Mouse (Mus musculus): ENCODE results near the gene Rassf5. TPM values are rescaled to one million over a fixed set of nuclear protein-coding genes. Genes with fewer than 3 reads are reported as not detected.

The Rassf5 gene
- total RNA-seq (2023): 170 and 177 TPM in 2 replicates

DNA sequence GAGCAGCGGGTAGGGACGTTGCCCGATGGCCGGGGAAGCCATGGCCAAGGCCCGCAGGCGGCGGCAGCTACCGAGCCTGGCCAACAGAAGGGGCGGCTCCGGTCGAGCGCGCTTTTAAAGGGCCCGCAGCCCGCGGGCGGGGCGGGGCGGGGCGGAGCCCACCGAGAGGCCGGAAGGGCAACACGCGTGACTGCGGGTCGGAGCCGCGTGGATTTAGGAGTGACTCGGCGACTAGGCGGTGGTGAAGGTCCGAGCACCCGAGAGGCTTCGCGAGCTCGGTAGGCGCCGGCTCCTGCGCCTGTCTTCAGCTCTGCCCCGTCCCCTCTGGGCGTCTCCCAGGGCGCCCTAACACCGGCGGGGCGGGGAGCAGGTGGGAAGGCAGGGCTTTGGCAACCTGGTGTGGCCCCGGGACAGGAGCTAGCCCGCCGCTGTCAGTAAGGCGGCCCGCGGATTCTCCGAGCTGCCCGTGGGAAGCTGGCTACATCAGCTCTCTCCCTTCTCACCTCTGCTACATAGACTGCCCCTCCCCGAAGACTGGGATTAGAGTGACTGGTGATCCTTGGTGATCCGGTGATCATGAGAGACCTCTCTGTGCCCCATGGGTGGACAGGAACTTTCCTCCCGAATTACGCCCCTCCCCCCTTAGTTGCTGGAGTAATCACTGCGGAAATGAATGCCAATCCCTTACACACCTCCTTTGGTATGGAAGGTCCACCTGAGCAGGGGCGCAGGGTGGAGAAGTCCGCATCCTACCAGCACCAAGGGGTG lies at the start of gene Rassf5:
TSS of gene Rassf5 (minus strand) at position 170 of the 768 bp plus-strand sequence.

DNA sequence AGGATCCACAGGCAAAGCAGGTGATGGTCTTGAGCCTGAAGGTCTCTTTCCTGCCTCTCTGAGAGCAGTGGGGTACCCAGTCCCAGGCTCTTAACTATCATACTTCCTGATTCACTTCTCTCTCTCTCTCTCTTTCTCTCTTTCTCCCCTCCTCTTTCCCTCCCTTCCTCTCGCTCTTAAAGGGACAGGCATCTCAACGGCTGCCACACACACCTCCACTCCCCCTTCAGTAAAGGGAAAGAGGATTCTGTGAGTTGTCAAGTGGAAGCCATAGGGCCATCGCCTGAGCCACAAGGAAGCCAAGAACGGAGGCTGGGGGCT lies 34.4 kb upstream of the Rassf5 start, which contains the start of gene Ikbke:
TSS of gene Ikbke (minus strand) at position 151 of the 321 bp plus-strand sequence.

DNA sequence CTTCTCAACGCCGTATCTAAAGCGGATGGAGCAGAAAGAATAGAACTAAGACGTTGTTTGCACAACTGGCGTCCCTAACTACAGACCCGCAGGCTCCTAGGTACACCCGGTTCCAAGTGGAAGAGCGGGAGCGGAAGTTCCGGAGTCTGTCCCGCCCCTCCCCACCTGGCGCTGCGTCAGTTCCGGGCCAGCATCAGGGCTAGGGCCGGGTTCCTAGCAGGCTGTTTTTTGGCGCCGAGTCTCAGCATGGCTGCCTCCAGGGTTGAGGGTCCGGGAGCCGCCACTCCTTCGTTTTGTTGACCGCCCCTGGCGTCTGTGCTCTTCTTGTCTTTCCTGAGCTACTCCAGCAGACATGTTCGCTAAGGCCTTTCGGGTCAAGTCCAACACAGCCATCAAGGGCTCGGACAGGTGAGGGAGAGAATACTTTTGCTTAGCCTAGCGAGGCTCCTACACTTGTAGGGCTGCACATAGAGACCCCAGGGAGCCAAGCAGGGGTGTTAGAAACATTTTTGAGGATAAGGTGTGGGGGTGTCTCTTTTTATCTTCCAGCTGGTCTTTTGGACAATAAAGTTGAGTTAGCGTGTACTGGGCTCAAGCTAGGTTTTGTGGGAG lies 91.9 kb downstream of the Rassf5 start, which contains the start of gene Eif2d:
TSS of gene Eif2d (plus strand) at position 164 of the 612 bp plus-strand sequence.

DNA sequence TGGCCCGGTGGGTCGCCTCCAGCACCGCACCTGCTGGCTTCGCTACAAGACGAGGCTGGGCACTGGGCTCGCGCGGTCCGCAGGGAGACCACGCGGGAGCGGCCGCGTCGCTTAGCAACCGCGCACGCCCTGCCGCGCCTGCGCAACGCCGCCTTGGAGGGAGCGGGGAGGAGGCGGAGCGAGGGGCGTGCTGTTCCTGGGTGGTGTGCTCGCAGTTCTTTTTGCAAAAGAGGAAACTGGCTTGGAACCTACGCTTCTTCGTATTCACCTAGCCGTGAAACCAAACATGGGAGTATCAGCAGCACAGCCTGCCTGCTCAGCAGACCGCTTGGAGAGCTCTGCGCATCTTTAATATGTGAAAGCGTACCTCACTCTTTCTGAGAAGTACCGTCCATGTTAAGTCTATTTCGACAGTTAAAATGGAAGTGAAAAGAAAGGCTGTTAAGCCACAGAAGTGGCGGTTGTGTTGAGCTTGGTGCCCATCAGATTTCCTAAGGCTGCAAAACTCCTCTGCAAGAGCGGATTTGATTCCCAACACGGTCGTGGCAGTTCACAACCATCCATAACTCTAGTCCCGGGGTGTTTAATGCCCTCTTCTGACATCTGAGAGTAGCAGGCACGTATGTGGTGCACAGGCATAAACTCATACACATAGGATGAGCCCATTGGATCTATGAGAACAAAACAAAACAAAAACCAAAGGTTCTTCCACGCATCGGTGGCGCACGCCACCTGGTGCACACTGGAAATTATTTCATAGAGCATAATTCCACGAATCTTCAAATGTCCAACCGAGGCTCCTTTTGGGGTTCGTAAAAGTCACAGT lies 106.7 kb downstream of the Rassf5 start, which contains the start of gene Dyrk3:
TSS of gene Dyrk3 (minus strand) at position 150 of the 826 bp plus-strand sequence.

Other genes with a start within 250 kb of the Rassf5 start
- gene Il10, start 225.4 kb downstream of the Rassf5 start, total RNA-seq (2023): not detected in 2 replicates
- 278 and 402 TPM in 2 replicates for gene Mapkapk2, start 147.4 kb downstream of the Rassf5 start, total RNA-seq (2023)
- 6.9 and 8.4 TPM in 2 replicates for gene Dyrk3, start 106.9 kb downstream of the Rassf5 start, total RNA-seq (2023)
- 14.0 and 15.9 TPM in 2 replicates for gene Eif2d, start 92.1 kb downstream of the Rassf5 start, total RNA-seq (2023)
- gene Ikbke, start 34.3 kb upstream of the Rassf5 start, total RNA-seq (2023): 37.8 and 45.6 TPM in 2 replicates

Measured in neutrophil, adult 65 days (primary cell).